Mouse (Mus musculus) hindbrain, embryonic 12.5 days (tissue): ENCODE data around the gene Mettl26. TPM values are rescaled to one million over a fixed set of nuclear protein-coding genes. Genes with fewer than 3 reads are reported as not detected.
A peak's percentile ranks its signal among the peaks of the same experiment; 100 is the strongest.

ENCODE experiments used
- ATAC-seq: fragments of 200-750 bp; cut with Nextera tagmentation; 2 replicates; pipeline ENCODE4 v1.8.0; 2017; ENCODE audit warnings: moderate TSS enrichment; ENCODE audit not compliant: low FRiP score
- H3K27ac ChIP-seq: fragments of 300-500 bp; sonication (generic); 2 replicates; pipeline ENCODE4 v1.5.1; 2016; ENCODE audit warnings: mild to moderate bottlenecking
- H3K27me3 ChIP-seq: fragments of 300-500 bp; sonication (generic); 2 replicates; pipeline ENCODE4 v1.6.1; 2016; ENCODE audit warnings: mild to moderate bottlenecking
- H3K36me3 ChIP-seq: fragments of 300-500 bp; sonication (generic); 2 replicates; pipeline ENCODE4 v1.6.1; 2016; ENCODE audit warnings: mild to moderate bottlenecking
- H3K4me1 ChIP-seq: fragments of 300-500 bp; sonication (generic); 2 replicates; pipeline ENCODE4 v1.6.1; 2016
- H3K4me2 ChIP-seq: fragments of 300-500 bp; sonication (generic); replicated peaks from 2 replicates; pipeline ENCODE4 v1.6.1; 2016; ENCODE audit warnings: mild to moderate bottlenecking
- H3K4me3 ChIP-seq: fragments of 300-500 bp; sonication (generic); 2 replicates; pipeline ENCODE4 v1.5.1; 2016; ENCODE audit warnings: mild to moderate bottlenecking
- H3K9ac ChIP-seq: fragments of 300-500 bp; sonication (generic); 2 replicates; pipeline ENCODE4 v1.6.1; 2016; ENCODE audit warnings: mild to moderate bottlenecking, moderate library complexity
- H3K9me3 ChIP-seq: fragments of 300-500 bp; sonication (generic); replicated peaks from 2 replicates; pipeline ENCODE4 v1.6.1; 2016; ENCODE audit warnings: mild to moderate bottlenecking
- WGBS: fragments of 180-500 bp; shearing (Covaris S2); methylation state at CpG from one replicate; pipeline ENCODE4 v1.1.7; 2016; 5-methylcytosine and 5-hydroxymethylcytosine counted together
- polyA plus RNA-seq: library from polyadenylated mRNA; unstranded; fragments of >200 nt; fragmentation: Nextera tagmentation; extraction: Ambion mirVana; gene quantifications from 2 replicates; pipeline ENCODE4 v1.2.1, GENCODE M21; 2016

Gene Mettl26
- polyA plus RNA-seq, 1 experiment from 2014 or later, result 53.2 TPM

- WGBS, result 2% methylated on average over 59 of the region's 59 CpGs
These were observed 580 bp downstream of the Mettl26 start for GRCm38 (mm10) chr17:25875171-25876136.

DNA sequence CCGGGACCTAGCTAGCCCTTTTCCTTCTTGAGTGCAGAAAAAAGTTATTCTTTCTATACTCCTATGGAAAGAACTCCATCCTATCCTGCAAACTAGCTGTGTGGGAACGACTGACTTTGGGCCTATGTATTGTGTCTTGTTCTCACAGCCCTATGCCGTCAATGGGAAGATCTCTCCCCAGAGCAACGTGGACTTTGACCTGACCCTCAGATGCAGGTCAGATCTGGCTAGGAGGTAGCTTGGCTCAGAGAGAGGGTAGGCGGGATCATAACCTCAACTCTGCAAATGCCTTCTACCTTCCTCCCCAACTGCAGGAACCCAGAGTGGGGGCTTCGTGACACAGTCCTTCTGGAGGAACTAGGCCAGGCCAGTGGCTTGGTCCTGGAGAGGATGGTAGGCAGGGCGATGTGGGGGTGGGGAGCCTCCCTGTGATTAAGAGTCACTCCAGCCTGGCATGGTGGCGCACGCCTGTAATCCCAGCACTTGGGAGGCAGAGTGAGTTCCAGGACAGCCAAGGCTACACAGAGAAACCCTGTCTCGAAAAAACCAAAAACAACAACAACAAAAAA, 1.6 kb downstream of the Mettl26 start:
- WGBS, result 57% methylated on average over 10 of the region's 10 CpGs
- peaks cover 37% of the 10 kb centered on the region for H3K4me1 ChIP-seq
- H3K27ac ChIP-seq, result peak overlapping the region; percentile 96; the same call in 1 of the 2 replicates
- H3K9ac ChIP-seq, result peak overlapping the region; percentile 81
- no peak for ATAC-seq
- H3K27me3 ChIP-seq, result no peaks in the 10 kb centered on the region
- H3K9me3 ChIP-seq, result no peaks in the 10 kb centered on the region
- peak overlapping the region; percentile 79 for H3K4me3 ChIP-seq
- H3K36me3 ChIP-seq, result peaks cover 16% of the 10 kb centered on the region
- H3K4me2 ChIP-seq, result peak overlapping the region; percentile 93

More at GRCm38 (mm10) chr17:25875171-25876136, 580 bp downstream of the Mettl26 start:
- peaks cover 28% of the 10 kb centered on the region for H3K4me1 ChIP-seq
- peak overlapping the region; percentile 81 for H3K9ac ChIP-seq
- H3K4me3 ChIP-seq, result peak overlapping the region; percentile 79
- peak overlapping the region; percentile 96 for H3K27ac ChIP-seq
- H3K9me3 ChIP-seq, result no peaks in the 10 kb centered on the region
- peak; percentile 93 for ATAC-seq
- H3K4me2 ChIP-seq, result peak overlapping the region; percentile 93
- no peaks in the 10 kb centered on the region for H3K27me3 ChIP-seq
- H3K36me3 ChIP-seq, result peaks cover 16% of the 10 kb centered on the region

- H3K9ac ChIP-seq, result no peak overlapping the region
- H3K4me3 ChIP-seq, result no peak overlapping the region
- peaks cover 42% of the 10 kb centered on the region for H3K4me1 ChIP-seq
- 98% methylated on average over 3 of the region's 3 CpGs for WGBS
- H3K27ac ChIP-seq, result no peak overlapping the region
- H3K27me3 ChIP-seq, result no peaks in the 10 kb centered on the region
- H3K4me2 ChIP-seq, result no peak overlapping the region
- no peak for ATAC-seq
- H3K9me3 ChIP-seq, result no peaks in the 10 kb centered on the region
- H3K36me3 ChIP-seq, result peaks cover 20% of the 10 kb centered on the region
These were observed 2.2 kb downstream of the Mettl26 start for GRCm38 (mm10) chr17:25877025-25877424.

DNA sequence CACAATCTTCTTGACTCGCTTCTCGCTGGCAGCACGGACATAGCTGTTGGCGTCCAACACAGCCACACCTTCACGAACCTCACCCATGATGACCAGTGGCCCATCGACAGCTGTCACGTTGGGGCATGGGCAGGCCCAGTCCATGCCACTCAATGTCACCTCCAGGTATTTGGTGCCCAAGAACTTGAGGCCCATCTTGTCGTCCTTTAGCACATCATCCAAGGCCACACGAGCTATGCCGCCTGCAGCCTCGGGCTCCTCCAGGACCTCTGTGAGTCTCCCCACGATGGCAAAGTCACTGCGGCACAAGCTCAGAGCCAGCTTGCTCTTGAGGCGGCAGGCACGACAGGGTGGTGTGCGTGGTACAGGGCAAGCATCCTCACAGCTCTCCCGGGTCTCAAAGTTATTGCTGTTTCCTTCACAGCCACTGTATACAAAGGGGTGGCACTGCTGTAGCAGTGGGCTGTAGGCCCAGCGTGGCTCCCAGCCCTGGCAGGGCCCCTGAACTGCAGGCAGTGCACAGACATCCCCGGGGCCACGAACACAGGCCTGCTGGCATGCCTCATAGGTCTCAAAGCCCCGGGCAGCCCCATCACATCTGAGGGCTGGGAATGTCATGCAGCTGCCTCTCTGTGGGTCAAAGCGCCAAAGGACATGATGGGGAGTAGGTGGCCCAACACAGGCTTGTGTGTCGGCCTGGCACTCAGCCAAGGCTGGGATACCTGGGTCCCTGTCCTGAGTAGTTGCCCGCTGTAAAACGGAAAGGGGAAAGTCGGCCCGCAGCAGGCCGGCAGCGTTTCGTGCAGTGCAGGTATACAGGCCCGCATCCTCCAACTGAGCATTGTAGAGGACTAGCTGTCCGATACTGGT, 3.1 kb downstream of the Mettl26 start:
- Histone ChIP-seq H3K4me1 (peaks cover 46% of the 10 kb centered on the region), H3K36me3 (peaks cover 27% of the 10 kb centered on the region), H3K9me3 (no peaks in the 10 kb centered on the region), H3K4me2 (no peak overlapping the region), H3K4me3 (no peak overlapping the region), H3K27me3 (no peaks in the 10 kb centered on the region), H3K27ac (no peak overlapping the region), H3K9ac (no peak overlapping the region)
- 93% methylated on average over 32 of the region's 32 CpGs for WGBS
- no peak for ATAC-seq

- Histone ChIP-seq H3K27me3 (no peaks in the 10 kb centered on the region), H3K9ac (no peak overlapping the region), H3K9me3 (no peaks in the 10 kb centered on the region), H3K27ac (no peak overlapping the region), H3K4me1 (peaks cover 46% of the 10 kb centered on the region), H3K4me3 (no peak overlapping the region), H3K36me3 (peaks cover 34% of the 10 kb centered on the region), H3K4me2 (no peak overlapping the region)
- ATAC-seq, result no peak
- 88% methylated on average over 19 of the region's 19 CpGs for WGBS
These were observed 3.8 kb downstream of the Mettl26 start for GRCm38 (mm10) chr17:25878611-25879180.

GRCm38 (mm10) chr17:25879261-25879660, 4.4 kb downstream of the Mettl26 start:
- ATAC-seq, result no peak
- WGBS, result 36% methylated on average over 4 of the region's 4 CpGs
- Histone ChIP-seq H3K27ac (no peak overlapping the region), H3K4me3 (no peak overlapping the region), H3K36me3 (peaks cover 39% of the 10 kb centered on the region), H3K27me3 (no peaks in the 10 kb centered on the region), H3K4me2 (no peak overlapping the region), H3K9me3 (no peaks in the 10 kb centered on the region), H3K9ac (no peak overlapping the region), H3K4me1 (peaks cover 40% of the 10 kb centered on the region)

GRCm38 (mm10) chr17:25879750-25880149, 4.9 kb downstream of the Mettl26 start:
- Histone ChIP-seq H3K27me3 (no peaks in the 10 kb centered on the region), H3K27ac (no peak overlapping the region), H3K4me2 (no peak overlapping the region), H3K4me3 (no peak overlapping the region), H3K4me1 (peaks cover 39% of the 10 kb centered on the region), H3K9me3 (no peaks in the 10 kb centered on the region), H3K36me3 (peaks cover 44% of the 10 kb centered on the region), H3K9ac (no peak overlapping the region)
- WGBS, result 71% methylated on average over 8 of the region's 8 CpGs
- no peak for ATAC-seq

DNA sequence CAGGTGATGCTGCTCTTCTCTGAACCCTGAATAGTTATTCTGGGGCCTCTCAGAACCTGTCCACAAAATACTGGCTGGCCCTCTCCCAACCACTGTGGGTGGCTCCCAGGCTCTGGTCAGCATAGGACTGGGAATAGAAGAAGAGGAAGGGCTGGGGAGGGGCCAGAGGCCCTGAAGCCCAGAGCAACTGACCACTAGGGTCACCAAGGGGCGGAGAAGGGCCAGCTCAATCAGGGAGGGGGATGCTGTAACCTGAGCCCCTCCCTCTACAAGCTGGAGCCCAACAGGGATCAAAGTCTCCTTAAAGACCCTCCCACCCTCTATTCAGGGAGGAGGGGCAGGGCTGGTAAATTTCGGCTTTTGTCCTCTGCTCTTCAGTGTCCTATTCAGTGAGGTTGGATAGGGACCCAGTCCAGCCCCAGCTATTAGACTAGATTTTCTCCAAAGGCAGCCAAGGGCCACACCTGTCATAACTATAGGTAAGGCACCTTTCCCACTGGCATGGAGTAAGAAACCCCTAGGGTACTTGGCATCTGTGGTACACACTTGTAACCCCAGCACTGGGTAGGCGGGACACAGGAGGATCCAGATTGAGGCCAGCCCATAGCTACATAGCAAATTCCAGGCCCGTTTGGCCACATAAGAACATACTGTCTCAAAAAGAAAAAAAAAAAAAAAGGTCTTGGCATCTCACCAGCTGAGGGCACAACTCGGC, 5.5 kb downstream of the Mettl26 start, which contains the start of gene Wfikkn1:
Wfikkn1 (minus strand) TSS at position 663 of the 715 bp plus-strand sequence.
- Histone ChIP-seq H3K36me3 (peaks cover 48% of the 10 kb centered on the region), H3K9me3 (no peaks in the 10 kb centered on the region), H3K4me2 (no peak within 1 kb of the TSS), H3K27ac (peak within 1 kb of the TSS; percentile 80), H3K4me1 (peaks cover 39% of the 10 kb centered on the region), H3K27me3 (no peaks in the 10 kb centered on the region), H3K9ac (peak within 1 kb of the TSS; percentile 51), H3K4me3 (no peak within 1 kb of the TSS)
- no peak for ATAC-seq
- 26% methylated on average over 5 of the region's 5 CpGs for WGBS

DNA sequence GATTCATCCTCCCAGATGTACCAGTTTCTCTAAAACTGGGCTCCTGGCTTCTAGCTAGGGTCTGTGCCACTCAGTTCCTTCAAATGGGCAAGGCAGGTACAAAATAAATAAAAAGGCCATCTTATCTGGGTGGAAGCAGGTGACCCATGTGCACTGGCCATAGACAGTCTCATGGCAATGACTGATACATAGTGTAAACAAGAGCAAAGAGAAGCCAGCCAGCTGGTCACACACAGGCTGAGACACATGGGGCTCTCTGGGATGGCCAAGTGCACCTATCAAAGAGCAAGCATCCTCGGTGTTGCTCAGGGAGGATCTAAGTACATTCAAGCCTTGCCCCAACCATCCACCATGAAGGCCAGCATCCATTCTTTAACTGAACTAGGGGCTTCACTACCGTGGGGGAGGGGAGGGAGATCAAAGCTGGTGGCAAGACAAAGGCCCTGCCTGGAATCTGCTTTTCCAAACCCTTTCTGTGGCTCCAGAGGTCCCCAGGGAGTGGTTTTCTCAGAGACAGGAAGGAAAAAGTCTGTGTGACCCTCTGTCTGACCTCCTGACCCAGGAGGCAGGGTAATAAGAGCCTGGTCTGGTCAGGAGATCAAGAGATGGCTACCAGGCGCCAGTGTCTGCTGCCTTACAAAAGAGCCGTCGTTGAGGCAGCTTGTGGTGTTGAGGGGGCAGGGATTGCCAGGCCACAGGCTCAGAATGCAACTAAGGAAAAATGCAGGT, 6.2 kb downstream of the Mettl26 start:
- Histone ChIP-seq H3K27ac (peak overlapping the region; percentile 80), H3K4me3 (no peak overlapping the region), H3K9me3 (no peaks in the 10 kb centered on the region), H3K4me1 (peaks cover 34% of the 10 kb centered on the region), H3K36me3 (peaks cover 48% of the 10 kb centered on the region), H3K4me2 (no peak overlapping the region), H3K9ac (peak overlapping the region; percentile 51), H3K27me3 (no peaks in the 10 kb centered on the region)
- no peak for ATAC-seq
- 3% methylated on average over 5 of the region's 5 CpGs for WGBS

GRCm38 (mm10) chr17:25881691-25882090, 6.8 kb downstream of the Mettl26 start:
- no peaks in the 10 kb centered on the region for H3K9me3 ChIP-seq
- peaks cover 48% of the 10 kb centered on the region for H3K36me3 ChIP-seq
- H3K27me3 ChIP-seq, result no peaks in the 10 kb centered on the region
- WGBS, result 14% methylated on average over 4 of the region's 4 CpGs
- H3K27ac ChIP-seq, result peak overlapping the region; percentile 80
- no peak for ATAC-seq
- no peak overlapping the region for H3K4me2 ChIP-seq
- H3K9ac ChIP-seq, result peak overlapping the region; percentile 51
- peaks cover 28% of the 10 kb centered on the region for H3K4me1 ChIP-seq
- H3K4me3 ChIP-seq, result no peak overlapping the region

DNA sequence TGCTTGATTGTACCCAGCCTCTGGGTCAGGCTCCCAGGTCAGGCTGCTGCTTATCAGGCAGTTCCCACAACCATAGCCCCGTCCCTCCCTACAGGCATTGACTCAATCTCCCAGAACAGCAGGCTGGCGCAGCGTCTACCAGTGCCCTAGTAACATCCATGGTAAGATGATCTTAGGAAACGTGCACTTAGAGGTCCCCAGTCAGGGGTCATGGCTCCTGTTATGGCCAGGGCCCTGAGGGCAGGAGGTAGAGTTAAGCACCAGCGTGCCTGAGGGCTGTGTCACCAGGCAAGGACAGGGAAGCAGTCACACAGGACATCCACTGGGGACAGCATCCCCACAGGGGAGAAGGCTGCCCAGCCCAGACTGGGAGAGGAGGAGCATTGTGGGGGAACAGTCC, 7.4 kb downstream of the Mettl26 start:
- Histone ChIP-seq H3K9ac (no peak overlapping the region), H3K9me3 (no peaks in the 10 kb centered on the region), H3K4me2 (no peak overlapping the region), H3K27ac (no peak overlapping the region), H3K4me1 (peaks cover 23% of the 10 kb centered on the region), H3K36me3 (peaks cover 51% of the 10 kb centered on the region), H3K4me3 (no peak overlapping the region), H3K27me3 (no peaks in the 10 kb centered on the region)
- ATAC-seq, result no peak
- WGBS, result 29% methylated on average over 5 of the region's 5 CpGs
